Mouse (Mus musculus) left cerebral cortex, adult 9 months (tissue): ENCODE results near the gene 1700020L24Rik.

ENCODE experiments used
- DNase-seq, 2 experiments: peaks; one replicate each; pipeline ENCODE4 v3.0.0; 2022; ENCODE audit warnings: low spot score in 2 of 2

Gene 1700020L24Rik

DNA sequence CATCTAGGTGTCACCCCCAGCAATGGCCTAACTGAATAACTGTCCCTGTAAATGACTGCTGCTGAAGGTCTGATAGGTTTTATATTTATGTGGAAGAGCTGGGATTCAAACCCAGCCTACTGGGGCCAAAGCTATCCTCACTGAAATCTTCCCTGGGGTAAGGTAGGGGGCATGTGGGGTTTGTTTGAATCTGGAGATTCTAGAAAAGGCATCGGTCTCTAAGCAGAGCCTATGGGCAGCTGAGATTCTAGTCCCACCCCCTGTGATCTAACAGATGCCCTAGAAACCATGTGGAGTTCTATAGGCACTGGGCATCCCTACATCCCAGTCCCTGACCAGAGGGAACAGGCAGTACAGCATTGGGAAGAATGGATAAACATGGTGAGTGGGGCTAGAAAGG, at the start of gene 1700020L24Rik:
Gene 1700020L24Rik (plus strand): TSS at position 301 of the 400 bp plus-strand sequence.
- no peak for DNase-seq

DNA sequence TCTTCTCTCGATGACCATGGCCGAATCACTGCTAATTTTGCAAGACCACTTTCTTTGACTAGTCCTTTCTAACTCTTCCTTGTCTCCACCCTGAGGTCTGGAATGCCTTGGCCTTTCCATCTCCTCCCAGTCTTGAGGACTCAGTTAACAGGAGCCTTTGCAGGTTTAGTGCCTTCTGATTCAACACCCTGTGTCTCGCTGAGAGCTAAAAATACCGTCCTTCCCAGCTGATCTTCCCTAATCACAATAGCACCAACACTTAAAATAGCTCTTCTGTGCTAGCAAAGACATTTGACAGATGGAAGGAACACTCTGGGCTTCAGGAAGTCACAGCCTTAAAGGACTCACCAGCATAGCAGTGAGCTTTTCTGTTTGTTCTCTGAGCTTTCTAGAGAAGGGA, 44.4 kb upstream of the 1700020L24Rik start:
- DNase-seq = peak in 1 of 2 experiments; percentile 66

DNA sequence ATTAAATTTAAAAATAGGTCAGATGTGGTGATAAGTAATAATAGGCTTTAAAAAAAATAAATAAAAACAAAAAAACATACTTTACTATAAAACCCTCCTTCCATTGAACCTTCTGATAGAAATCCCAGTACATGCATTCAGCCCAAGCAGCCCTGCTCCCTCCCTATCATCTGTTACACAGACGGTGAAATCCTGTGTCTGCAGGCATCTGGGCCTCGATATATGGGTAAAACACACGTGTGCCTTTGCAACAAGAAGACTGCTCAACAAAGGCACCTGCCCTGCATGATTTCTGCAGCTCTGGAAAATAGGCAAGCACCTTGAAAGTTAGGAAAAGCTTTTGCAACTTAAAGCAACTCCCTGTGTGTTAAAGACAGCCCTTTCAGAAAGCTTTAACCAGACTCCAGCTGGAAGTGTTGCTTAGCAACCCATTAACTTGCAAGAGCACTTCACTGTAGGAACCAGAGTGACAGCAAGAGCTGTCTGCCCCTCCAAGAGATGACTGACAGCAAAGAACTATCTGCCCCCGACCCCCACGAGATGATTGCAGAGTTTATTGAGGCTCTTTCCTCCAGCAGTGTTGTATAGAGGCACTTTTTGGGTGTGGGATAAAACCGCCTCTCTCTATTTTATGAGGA, 42.6 kb upstream of the 1700020L24Rik start:
- no peak for DNase-seq

DNA sequence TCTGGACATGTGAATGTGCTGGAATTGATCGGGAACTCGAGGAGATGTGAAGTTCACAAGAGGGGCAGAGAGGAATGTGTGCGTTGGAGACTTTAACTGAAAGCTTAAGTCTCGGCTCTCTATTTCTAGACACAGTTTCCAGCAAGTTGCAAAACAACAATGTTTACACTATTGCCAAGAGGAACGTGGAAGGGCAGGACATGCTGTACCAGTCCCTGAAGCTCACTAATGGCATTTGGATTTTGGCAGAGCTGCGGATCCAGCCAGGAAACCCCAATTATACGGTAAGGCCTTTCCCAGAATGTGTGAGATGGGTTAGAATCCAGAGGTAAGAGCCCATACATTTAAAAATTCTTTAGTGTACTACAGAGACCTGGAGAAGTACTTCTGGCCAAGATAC, 39.9 kb upstream of the 1700020L24Rik start:
- no peak for DNase-seq

DNA sequence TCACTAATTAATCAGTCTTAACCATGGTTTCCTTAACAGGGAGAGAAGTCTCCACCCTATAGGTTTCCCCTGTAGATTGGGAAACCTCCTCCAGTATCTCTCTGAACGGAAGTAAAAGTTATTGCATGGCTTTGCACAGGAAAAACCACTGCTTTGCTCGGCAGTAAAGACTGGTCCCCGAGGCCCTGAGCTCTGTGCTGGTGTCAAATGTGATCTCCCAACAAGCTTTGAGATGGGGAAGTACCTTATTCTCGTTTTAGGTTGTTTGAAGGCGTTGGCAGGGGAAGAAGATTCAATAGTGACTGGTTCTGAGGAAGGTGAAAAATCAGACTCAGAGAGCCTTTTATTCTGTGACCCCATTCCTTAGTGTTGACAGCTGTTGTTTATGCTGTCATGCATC, 38.8 kb upstream of the 1700020L24Rik start:
- no peak for DNase-seq

DNA sequence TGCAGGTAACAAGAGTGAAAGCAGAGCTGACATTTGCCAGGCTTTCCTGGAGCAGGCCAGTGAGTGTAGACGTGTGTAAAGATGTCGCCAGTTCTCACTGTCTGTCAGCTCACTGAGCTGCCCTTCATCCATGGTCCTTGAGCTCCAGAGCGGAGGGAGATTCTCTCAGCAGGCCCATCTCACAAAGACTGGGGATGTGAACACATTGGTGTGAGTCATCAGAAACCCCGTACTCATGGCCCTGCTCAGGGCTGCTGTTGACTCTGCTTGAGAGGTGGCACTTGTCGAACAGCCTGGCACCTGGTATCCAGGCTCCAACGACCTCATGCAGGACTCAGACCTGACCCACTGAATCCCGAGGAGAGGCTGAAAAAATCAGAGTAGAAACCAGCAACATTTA, 33.7 kb upstream of the 1700020L24Rik start:
- DNase-seq = no peak

DNA sequence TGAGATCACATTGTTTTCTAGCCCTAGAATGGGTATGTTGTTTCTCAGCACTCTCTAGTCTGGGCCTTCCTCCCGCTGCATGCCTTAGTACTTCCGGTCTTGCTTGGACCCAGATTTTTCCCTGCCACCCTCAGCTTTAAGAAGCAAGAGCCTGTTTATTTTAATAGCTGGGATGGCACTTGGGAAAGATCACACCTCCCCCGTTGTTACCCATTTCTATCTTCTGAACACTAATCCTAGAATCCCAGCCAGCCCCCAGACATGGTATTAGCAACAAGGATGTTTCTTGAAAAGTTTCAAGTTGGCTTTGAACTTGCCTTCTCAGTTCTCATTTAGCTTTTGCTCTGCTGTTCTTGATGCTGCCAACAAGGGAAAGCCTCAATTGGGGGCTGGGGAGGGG, 31.1 kb upstream of the 1700020L24Rik start:
- DNase-seq = no peak

DNA sequence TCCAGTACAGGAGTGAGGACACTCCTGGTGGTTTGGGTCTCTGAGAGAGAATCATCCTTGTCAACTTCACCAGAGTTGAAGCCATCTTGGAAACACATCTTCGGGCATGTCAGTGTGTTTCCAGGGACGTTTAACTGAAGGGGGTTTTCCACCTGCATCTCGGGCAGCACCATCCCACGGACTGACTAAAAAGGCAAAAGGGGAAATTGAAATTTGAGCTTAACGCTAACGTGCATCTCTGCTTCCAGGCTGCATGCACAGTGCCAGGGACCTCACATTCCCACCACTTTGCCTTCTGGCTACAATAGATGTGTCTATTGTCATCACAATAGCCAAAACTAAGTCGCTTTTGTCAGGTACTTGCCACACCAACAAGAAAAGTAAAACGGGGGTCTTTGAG, 29.2 kb upstream of the 1700020L24Rik start:
- no peak for DNase-seq

DNA sequence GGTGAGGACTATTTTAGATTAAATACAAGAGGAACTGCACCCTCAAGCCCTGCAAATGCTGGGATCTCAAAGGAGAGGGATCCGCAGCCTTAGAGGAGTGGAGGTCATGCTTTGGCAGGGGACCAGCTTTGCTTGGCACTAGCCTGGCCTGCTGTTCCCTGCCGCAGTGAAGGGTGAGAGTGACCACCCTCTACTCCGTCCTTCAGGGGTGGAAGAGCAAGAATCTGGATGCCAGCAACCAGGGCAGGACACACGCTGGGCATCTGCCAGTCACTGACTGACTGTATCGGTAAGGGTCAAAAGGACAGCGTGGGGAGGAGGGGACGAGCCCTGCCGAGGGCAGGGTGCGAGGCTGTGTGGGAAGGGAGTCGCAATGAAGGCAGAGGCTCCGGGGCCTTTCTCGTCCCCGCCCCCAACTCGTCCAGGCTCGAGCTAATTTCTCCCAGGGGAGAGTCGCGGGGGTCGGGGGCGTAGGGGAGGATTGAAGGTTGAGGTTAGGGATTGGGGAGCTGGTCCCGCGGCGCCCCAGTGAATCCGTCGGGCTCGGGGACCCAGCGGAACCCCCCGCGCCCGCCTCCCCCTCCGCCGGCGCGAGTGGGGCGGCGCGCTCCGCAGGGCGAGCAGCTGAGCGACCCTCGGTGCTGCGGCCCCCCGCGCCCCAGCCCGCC, 28.3 kb upstream of the 1700020L24Rik start, which contains the start of gene Rasl10b:
Gene Rasl10b (plus strand): TSS at position 51 of the 668 bp plus-strand sequence.
- DNase-seq = no peak

DNA sequence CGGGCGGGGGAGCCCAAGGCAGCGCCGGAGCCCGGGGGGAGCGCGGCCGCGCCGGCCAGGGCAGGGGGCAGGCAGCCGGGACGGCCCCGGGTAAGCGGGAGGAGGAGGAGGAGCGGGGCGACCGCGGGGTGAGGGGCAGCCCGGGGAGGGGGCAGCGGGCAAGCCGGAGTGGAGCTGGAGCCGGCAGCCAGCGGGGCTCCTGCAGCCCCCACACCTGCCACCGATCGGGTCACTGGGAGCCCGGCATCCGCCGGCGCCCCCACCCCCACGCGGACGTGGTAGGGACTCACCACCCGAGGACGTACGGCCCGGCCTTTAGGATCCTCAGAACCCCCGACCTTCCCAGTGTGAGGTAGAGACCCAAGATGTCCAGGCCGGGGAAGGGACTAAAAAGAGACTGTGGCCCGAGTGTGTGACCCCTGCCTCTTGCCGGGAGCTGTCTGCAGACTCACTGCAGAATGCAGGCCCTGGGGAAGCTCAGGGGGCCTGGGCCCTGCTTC, 27.6 kb upstream of the 1700020L24Rik start:
- DNase-seq = no peak

DNA sequence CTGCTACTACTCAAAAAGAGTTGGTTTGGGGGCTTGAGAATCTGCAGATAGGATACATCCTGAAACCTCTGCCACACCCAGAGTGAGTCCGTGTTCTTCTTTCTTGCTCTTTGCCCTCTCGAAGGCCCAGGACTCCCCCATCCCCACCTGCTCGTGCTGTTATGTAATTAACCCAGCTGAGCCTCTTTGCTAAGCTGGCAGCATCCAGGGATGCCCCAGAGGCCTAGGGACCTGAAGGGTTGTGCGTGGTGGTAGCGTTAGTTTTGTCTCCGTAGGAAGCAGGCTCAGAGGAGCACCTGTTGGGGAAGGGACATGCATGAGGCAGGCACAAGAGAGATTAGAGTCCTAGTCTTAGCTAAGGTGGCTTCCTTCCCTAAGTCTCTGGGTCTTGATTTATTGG, 27.0 kb upstream of the 1700020L24Rik start:
- no peak for DNase-seq

DNA sequence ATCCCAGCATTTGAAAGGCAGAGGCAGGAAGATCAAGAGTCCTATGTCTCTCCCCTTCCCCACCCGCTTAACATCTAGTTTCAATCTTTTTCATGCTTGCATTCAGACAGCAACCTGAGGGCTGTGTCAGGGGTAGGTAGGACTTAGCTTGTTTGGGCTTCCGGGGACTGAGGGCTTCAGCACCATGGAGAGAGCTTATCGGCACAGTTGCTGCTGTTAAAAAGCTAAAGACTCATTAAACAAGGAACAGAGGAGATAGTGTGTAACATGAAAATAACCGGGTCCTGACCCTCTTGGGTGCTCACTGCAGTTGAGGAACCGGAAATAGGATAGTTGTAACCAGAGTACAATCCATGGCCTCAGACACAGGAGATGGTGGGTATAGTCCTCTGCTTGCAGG, 20.4 kb upstream of the 1700020L24Rik start:
- no peak for DNase-seq

DNA sequence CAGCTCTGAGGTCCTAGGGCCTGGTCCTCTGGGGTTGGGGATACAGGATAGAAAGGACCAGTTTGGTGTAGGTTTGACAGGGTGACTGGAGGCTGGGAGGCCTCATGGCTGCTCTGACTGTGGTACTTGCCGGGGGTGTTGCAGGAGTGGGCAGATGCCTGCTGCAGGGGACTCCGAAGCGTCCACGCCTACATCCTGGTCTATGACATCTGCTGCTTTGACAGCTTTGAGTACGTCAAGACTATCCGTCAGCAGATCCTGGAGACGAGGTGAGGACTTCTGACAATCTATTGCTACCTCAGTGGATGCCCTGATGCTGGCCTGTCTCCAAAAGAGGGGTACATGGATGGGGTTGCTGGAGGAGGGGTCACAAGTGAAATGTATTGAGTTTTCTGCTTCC, 19.8 kb upstream of the 1700020L24Rik start:
- no peak for DNase-seq

DNA sequence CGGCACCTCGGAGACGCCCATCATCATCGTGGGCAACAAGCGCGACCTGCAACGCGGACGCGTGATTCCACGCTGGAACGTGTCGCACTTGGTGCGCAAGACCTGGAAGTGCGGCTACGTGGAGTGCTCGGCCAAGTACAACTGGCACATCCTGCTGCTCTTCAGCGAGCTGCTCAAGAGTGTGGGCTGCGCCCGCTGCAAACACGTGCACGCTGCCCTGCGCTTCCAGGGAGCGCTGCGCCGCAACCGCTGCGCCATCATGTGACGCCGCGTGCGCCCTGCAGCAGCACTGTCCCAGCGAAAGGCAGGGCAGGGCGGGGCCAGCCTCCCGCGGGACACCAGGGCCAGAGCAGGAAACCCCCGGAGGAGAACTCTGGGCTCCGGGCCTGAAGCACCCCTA, 18.9 kb upstream of the 1700020L24Rik start:
- DNase-seq = peak in 1 of 2 experiments; percentile 73

DNA sequence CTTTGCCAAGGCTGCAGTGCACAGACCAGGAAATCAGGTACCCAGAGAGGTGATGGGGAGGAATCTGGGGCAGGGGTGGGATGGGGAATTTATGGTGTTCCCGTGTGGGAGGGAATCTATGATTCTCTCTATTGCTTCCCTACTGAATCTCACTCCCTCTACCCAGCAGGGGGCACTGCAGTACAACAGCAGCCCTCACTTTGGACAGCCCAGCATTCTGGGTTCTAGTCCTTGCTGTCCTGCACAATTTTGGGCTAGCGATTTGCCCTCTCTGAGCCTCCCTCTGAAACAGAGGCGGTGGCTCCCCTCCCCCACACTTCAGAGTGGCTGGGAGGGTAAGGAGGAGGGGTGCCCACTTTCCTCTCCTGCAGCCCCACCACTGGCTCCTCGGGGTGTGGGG, 17.1 kb upstream of the 1700020L24Rik start:
- no peak for DNase-seq

DNA sequence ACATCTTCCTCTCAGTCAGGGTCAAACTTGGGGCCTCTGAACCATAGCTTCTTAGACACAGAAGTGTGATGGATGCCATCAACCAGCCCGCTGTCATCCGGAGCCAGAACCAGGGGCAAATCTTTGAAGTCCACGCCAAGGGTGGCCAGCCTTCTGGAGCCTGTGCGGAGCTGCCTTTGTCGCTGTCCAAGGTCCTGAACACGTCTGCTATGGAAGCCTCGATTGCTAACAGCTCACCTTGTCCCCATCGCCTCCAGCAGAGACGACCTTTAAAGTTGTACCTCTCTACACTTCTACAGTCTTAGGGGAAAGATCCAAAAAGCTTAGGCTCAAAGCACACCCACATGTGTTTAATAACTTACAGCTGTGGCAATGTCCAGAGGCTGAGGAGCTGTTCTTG, 16.2 kb upstream of the 1700020L24Rik start:
- DNase-seq = no peak

DNA sequence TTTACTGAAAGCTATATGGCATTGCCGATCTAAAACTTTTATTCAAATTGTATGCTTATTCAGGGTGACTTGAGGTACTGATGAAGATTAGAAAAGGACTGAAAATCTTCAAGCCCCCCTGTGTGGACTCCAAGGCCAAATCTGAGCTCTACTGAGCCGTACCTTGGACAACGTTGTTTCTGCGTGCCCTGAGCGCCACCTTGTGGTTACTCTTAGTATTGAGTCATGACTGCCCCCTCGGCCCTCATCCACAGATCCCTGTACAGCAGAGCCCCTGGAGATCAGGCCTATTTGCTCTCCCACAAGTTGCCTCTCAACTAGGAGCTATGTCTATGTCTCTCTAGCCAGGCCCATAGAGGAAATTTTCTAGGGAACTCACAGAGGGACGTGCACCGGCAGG, 12.8 kb upstream of the 1700020L24Rik start:
- peak in 1 of 2 experiments; percentile 85 for DNase-seq

DNA sequence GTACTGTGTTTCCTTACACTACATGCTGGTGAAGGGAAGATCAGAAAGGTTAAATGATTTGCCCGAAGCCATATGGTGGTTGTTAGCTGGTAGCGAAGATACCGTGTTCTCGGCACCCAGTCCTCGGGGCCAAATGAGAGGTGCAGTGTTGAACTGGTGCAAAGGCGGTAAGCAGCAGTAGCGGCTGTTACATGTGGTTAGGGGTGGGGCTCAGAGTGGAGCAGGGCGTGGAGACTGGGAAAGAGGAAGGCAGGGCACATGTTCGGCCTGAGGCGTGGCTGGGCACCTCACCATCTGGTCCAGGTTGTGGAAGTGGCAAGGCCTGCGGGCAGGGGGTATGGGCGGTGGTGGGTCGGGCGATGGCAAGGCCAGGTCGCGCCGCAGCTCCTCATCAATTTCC, 10.5 kb upstream of the 1700020L24Rik start:
- DNase-seq = no peak

DNA sequence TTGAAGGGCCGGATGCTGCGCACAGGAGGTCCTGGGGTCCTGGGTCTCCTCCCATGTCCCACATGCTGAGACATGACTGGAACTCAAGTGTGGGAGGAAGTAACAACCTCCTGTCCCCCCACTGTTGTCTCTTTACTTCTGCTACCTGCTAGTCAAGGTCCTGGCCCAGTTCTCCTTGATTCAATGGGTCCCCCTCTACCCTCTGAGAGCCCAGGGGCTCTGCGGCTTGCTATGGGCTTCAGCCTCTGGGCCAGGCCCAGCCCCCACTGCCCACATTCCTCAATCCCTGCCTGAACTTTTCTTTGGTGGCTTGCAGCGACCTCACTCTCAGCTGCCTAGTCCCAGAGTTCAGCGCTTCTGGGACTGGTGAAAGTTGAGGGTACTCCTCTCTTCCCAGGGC, 8.1 kb upstream of the 1700020L24Rik start, which contains the start of gene Gas2l2:
Gene Gas2l2 (minus strand): TSS at position 101 of the 400 bp plus-strand sequence.
- DNase-seq = no peak

DNA sequence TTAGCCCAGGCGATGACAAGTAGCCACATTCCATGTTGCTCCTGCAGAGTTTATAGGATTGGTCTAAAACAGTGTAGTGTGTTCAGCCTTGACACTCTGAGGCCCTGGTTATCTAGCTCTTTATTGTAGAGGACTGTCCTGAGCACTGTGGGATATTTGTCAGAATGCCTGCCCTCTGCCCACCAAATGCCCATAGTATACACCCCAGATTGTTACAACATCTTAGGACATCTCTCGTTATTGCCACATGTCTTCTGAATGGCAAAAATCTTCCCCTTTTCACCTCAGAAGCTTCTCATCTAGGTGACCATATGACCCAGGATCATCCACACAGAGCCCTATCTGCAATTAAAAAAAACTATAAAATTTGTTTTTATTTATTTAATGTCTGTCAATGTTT, 4.9 kb upstream of the 1700020L24Rik start:
- no peak for DNase-seq

DNA sequence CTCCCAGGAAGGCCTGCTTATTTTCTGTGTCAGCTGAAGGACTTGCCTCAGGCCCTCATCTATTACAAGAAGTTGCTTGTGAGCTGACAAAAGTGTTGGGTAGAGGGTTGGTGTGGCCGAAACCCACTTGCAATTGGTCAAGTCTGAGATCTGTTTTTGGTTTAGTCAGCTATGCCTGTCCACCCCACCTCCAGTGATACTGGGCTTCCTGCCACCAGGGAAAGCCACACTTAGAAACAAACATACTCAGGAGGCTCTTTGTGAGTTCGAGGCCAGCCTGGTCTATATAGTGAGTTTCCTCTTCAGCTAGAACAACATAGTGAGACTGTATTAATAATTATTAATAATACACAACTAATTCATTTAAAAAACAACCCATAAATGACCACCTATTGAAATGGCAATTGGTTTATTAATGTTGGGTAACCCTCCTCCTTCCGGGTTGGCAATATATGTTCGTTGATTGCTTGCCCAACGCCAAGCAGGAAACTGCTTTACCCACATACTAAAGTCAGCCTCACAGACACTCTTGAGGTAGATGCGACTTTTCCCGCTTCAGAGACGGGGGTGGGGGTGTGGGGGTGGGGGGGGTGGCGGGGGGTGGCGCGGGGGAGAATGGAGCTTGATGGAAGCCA, 2.1 kb downstream of the 1700020L24Rik start:
- DNase-seq = no peak
